Mouse (Mus musculus): ENCODE data around the gene Comt. TPM values are rescaled to one million over a fixed set of nuclear protein-coding genes. Genes with fewer than 3 reads are reported as not detected.

Gene Comt
- polyA plus RNA-seq (2014; fragmentation: Nextera tagmentation; extraction: Ambion mirVana): 110 and 112 TPM in 2 replicates

DNA sequence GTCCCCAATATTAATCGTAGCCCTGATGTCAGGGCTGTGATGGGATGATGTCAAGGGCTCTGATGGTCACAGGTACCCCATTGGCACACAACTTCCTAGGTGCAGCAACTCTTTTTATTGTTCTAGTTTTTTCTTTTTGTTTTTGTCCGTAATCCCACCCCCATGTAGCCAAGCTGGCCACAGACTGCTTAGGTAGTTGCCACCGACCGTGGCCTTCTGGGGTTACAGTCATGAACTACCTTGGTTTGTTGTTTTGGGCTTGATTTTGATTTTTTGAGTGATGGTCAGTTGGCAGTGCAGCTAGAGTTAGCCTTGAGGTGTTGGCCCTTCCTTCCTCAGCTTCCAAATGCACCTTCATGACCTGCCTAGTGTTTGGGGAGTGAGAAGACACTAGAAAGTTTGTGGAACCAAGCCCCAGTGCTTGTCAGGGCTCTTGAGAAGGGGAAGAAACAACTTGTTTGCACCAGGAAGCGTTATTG lies at the start of gene Comt:
TSS of gene Comt (minus strand) at position 51 of the 479 bp plus-strand sequence.
- H3K27ac ChIP-seq (replicated peaks in 1 of 2; ENCODE audit: control insufficient read depth in 1 of 2, insufficient read depth in 1 of 2, low read depth in 2 of 2, low read length in 2 of 2): peak within 1 kb of the TSS; percentile 72 to 79
- no peaks in the 10 kb centered on the region for H3K27me3 ChIP-seq (ENCODE audit: control insufficient read depth, insufficient read depth, low read length)
- H3K4me3 ChIP-seq (ENCODE audit: control insufficient read depth in 1 of 2, insufficient read depth in 1 of 2, low read depth in 1 of 2, low read length in 2 of 2): peak within 1 kb of the TSS; percentile 78 to 84
- no peak for ATAC-seq (ENCODE audit: insufficient number of reproducible peaks, insufficient read depth, low FRiP score, low read depth)
- H3K4me2 ChIP-seq (ENCODE audit: low read length): peak within 1 kb of the TSS; percentile 95
- peaks cover 21 to 34% of the 10 kb centered on the region in 2 experiments for H3K4me1 ChIP-seq (ENCODE audit: control insufficient read depth in 2 of 2, insufficient read depth in 2 of 2, low read length in 2 of 2)
- WGBS: 61% methylated on average over 5 of the region's 5 CpGs
- H3K9me3 ChIP-seq (ENCODE audit: control insufficient read depth, low read length): no peaks in the 10 kb centered on the region
- H3K36me3 ChIP-seq (ENCODE audit: control insufficient read depth, insufficient read depth, low read length): peaks cover 19% of the 10 kb centered on the region
- H3K9ac ChIP-seq (ENCODE audit: low read length): peak within 1 kb of the TSS; percentile 92

DNA sequence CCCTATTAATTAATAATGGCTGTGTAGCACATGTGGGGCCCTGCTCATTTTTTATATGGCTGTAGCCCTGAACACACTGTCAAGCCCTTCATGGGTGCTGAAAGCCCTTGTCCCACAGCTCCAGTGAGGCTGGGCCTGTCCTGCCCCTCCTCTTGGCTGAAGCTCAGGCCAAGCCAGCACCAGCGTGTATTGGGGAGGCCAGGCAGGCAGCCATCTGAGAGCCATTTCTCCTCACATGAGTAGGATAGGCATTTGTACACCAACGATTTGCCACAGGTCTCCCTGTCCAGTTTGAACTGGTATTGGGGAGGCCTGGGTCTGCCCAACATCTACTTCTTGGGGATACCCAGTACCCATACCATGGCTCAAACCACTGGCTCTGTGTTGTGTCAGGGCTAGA lies 47.4 kb upstream of the Comt start:
- no peak overlapping the region for H3K27ac ChIP-seq (replicated peaks in 1 of 2; ENCODE audit: control insufficient read depth in 1 of 2, insufficient read depth in 1 of 2, low read depth in 2 of 2, low read length in 2 of 2)
- H3K4me3 ChIP-seq (ENCODE audit: control insufficient read depth in 1 of 2, insufficient read depth in 1 of 2, low read depth in 1 of 2, low read length in 2 of 2): no peak overlapping the region
- no peaks in the 10 kb centered on the region for H3K9me3 ChIP-seq (ENCODE audit: control insufficient read depth, low read length)
- no peak for ATAC-seq (ENCODE audit: insufficient number of reproducible peaks, insufficient read depth, low FRiP score, low read depth)
- H3K27me3 ChIP-seq (ENCODE audit: control insufficient read depth, insufficient read depth, low read length): no peaks in the 10 kb centered on the region
- H3K36me3 ChIP-seq (ENCODE audit: control insufficient read depth, insufficient read depth, low read length): peaks cover 37% of the 10 kb centered on the region
- H3K4me1 ChIP-seq (ENCODE audit: control insufficient read depth in 2 of 2, insufficient read depth in 2 of 2, low read length in 2 of 2): peaks cover 5 to 7% of the 10 kb centered on the region in 2 experiments; a peak in 2 of 4 replicates
- no peak overlapping the region for H3K9ac ChIP-seq (ENCODE audit: low read length)
- H3K4me2 ChIP-seq (ENCODE audit: low read length): no peak overlapping the region
- 79% methylated on average over 2 of the region's 2 CpGs for WGBS

DNA sequence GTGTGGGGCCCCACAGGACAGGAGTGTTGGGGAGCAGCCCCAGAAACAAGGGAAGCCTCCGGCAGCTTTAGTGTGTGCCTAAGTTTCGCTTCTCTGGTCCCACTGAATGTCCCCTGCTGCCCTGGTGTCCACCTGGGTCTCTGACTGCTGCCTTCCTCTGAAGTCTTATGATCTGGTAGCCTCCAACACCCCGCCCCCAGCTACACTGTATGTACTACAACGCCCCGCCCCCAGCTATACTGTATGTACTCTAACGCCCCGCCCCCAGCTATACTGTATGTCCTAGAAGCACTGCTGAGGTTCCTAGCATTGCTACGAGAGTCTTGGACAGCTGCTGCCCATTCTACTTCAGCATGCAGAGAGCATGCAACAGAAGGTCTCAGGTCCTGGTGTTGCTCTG lies 46.3 kb upstream of the Comt start:
- Histone ChIP-seq H3K9ac (ENCODE audit: low read length) (no peak overlapping the region), H3K4me1 (ENCODE audit: control insufficient read depth in 2 of 2, insufficient read depth in 2 of 2, low read length in 2 of 2) (peaks cover 5 to 7% of the 10 kb centered on the region in 2 experiments; a peak in 2 of 4 replicates), H3K4me3 (ENCODE audit: control insufficient read depth in 1 of 2, insufficient read depth in 1 of 2, low read depth in 1 of 2, low read length in 2 of 2) (no peak overlapping the region), H3K9me3 (ENCODE audit: control insufficient read depth, low read length) (no peaks in the 10 kb centered on the region), H3K27me3 (ENCODE audit: control insufficient read depth, insufficient read depth, low read length) (no peaks in the 10 kb centered on the region), H3K4me2 (ENCODE audit: low read length) (no peak overlapping the region), H3K27ac (replicated peaks in 1 of 2; ENCODE audit: control insufficient read depth in 1 of 2, insufficient read depth in 1 of 2, low read depth in 2 of 2, low read length in 2 of 2) (no peak overlapping the region), H3K36me3 (ENCODE audit: control insufficient read depth, insufficient read depth, low read length) (peaks cover 41% of the 10 kb centered on the region)
- 90% methylated on average over 8 of the region's 8 CpGs for WGBS
- ATAC-seq (ENCODE audit: insufficient number of reproducible peaks, insufficient read depth, low FRiP score, low read depth): no peak

DNA sequence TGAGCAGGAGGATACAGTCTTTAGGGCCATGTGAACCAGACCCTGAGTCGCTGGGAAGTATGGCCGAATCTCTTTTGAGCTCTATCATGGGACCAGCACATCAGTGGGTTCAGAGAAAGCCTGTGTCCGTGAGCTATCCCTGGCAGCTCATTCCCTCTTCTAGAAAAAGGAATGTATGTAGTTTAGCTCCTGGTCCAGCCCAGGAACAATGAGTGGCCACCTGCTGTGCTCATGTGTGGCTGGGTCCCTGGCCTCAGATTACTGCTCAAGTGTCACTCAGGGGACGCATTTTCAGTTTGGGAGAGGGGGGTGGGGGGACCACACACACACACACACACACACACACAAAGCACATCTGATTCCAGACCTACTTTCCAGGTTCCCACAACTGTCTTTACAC lies 45.8 kb upstream of the Comt start:
- H3K4me2 ChIP-seq (ENCODE audit: low read length): no peak overlapping the region
- H3K4me3 ChIP-seq (ENCODE audit: control insufficient read depth in 1 of 2, insufficient read depth in 1 of 2, low read depth in 1 of 2, low read length in 2 of 2): no peak overlapping the region
- peaks cover 35% of the 10 kb centered on the region for H3K36me3 ChIP-seq (ENCODE audit: control insufficient read depth, insufficient read depth, low read length)
- ATAC-seq (ENCODE audit: insufficient number of reproducible peaks, insufficient read depth, low FRiP score, low read depth): no peak
- no peaks in the 10 kb centered on the region for H3K27me3 ChIP-seq (ENCODE audit: control insufficient read depth, insufficient read depth, low read length)
- H3K9me3 ChIP-seq (ENCODE audit: control insufficient read depth, low read length): no peaks in the 10 kb centered on the region
- peaks cover 5 to 7% of the 10 kb centered on the region in 2 experiments; a peak in 2 of 4 replicates for H3K4me1 ChIP-seq (ENCODE audit: control insufficient read depth in 2 of 2, insufficient read depth in 2 of 2, low read length in 2 of 2)
- 83% methylated on average over 4 of the region's 4 CpGs for WGBS
- no peak overlapping the region for H3K9ac ChIP-seq (ENCODE audit: low read length)
- no peak overlapping the region for H3K27ac ChIP-seq (replicated peaks in 1 of 2; ENCODE audit: control insufficient read depth in 1 of 2, insufficient read depth in 1 of 2, low read depth in 2 of 2, low read length in 2 of 2)

DNA sequence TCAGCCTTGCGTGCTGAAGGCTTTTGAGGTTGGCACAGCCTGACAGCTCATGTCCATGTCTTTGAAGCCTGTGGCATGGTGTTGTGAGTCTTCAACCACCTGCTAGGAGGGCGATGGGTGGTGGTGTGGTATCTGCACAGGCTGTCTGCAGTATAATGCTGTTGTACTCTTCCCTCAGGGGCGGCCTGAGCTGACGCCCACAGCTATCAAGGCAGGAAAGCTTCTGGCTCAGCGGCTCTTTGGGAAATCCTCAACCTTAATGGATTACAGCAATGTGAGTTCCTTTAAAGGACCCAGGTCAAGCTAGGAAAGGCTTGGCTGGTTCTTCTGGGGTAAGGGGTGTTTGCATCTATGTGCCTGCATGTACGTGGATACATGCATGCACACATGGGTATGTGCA lies 45.3 kb upstream of the Comt start:
- Histone ChIP-seq H3K4me3 (ENCODE audit: control insufficient read depth in 1 of 2, insufficient read depth in 1 of 2, low read depth in 1 of 2, low read length in 2 of 2) (no peak overlapping the region), H3K4me1 (ENCODE audit: control insufficient read depth in 2 of 2, insufficient read depth in 2 of 2, low read length in 2 of 2) (peaks cover 5 to 7% of the 10 kb centered on the region in 2 experiments; a peak in 2 of 4 replicates), H3K27me3 (ENCODE audit: control insufficient read depth, insufficient read depth, low read length) (no peaks in the 10 kb centered on the region), H3K36me3 (ENCODE audit: control insufficient read depth, insufficient read depth, low read length) (peaks cover 34% of the 10 kb centered on the region), H3K4me2 (ENCODE audit: low read length) (no peak overlapping the region), H3K27ac (replicated peaks in 1 of 2; ENCODE audit: control insufficient read depth in 1 of 2, insufficient read depth in 1 of 2, low read depth in 2 of 2, low read length in 2 of 2) (no peak overlapping the region), H3K9ac (ENCODE audit: low read length) (no peak overlapping the region), H3K9me3 (ENCODE audit: control insufficient read depth, low read length) (no peaks in the 10 kb centered on the region)
- ATAC-seq (ENCODE audit: insufficient number of reproducible peaks, insufficient read depth, low FRiP score, low read depth): no peak
- 76% methylated on average over 6 of the region's 6 CpGs for WGBS

DNA sequence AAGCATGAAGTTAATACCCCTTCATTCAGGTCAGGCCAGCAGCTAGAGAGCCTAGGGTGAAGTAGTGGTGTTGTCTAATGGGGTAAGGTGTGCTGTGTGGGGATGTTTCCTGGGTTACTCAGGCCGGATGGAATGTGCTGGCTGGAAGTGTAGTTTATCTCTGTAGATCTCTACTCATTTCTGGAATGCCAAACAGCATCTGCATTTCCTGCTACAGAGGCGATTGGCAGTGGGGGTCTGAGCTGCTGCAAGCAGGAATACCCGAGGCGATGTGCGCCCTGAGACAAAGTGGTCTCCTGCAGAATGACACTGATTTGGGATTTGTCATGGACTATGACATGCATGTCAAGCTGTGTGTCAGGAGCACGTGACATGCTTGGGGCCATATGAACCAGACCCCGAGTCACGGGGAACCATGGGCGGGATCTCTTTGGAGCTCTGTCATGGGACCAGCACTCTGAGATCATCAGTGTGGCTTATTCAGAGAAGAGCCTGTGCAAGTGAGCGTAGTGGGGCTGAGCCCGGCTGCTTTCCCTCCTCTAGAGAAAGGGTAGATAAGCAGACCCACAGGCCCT lies 44.8 kb upstream of the Comt start:
- Histone ChIP-seq H3K9ac (ENCODE audit: low read length) (no peak overlapping the region), H3K27me3 (ENCODE audit: control insufficient read depth, insufficient read depth, low read length) (no peaks in the 10 kb centered on the region), H3K9me3 (ENCODE audit: control insufficient read depth, low read length) (no peaks in the 10 kb centered on the region), H3K4me3 (ENCODE audit: control insufficient read depth in 1 of 2, insufficient read depth in 1 of 2, low read depth in 1 of 2, low read length in 2 of 2) (no peak overlapping the region), H3K4me2 (ENCODE audit: low read length) (no peak overlapping the region), H3K4me1 (ENCODE audit: control insufficient read depth in 2 of 2, insufficient read depth in 2 of 2, low read length in 2 of 2) (peaks cover 5 to 7% of the 10 kb centered on the region in 2 experiments; a peak in 2 of 4 replicates), H3K27ac (replicated peaks in 1 of 2; ENCODE audit: control insufficient read depth in 1 of 2, insufficient read depth in 1 of 2, low read depth in 2 of 2, low read length in 2 of 2) (no peak overlapping the region), H3K36me3 (ENCODE audit: control insufficient read depth, insufficient read depth, low read length) (peaks cover 34% of the 10 kb centered on the region)
- no peak for ATAC-seq (ENCODE audit: insufficient number of reproducible peaks, insufficient read depth, low FRiP score, low read depth)
- WGBS: 47% methylated on average over 11 of the region's 11 CpGs

DNA sequence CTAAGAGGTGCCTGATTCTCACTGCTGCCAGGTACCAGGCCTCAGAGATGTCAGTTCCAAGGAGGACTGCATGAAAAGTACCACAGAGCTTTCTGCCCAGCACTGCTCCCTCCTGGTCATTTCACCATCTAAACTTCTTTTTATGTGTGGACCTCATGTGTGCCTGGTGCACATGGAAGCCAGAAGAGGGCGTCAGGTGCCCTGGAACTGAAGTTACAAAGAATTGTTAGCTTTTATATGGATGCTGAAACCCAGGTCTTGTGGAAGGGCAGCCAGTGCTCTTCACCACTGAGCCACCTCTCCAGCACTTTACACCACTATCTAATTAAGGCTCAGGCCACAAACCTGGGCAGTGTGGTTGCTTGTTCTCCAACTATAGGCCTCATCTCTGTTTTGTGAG lies 44.2 kb upstream of the Comt start:
- no peaks in the 10 kb centered on the region for H3K27me3 ChIP-seq (ENCODE audit: control insufficient read depth, insufficient read depth, low read length)
- peaks cover 34% of the 10 kb centered on the region for H3K36me3 ChIP-seq (ENCODE audit: control insufficient read depth, insufficient read depth, low read length)
- H3K9me3 ChIP-seq (ENCODE audit: control insufficient read depth, low read length): no peaks in the 10 kb centered on the region
- H3K4me1 ChIP-seq (ENCODE audit: control insufficient read depth in 2 of 2, insufficient read depth in 2 of 2, low read length in 2 of 2): peaks cover 5 to 7% of the 10 kb centered on the region in 2 experiments; a peak in 2 of 4 replicates
- ATAC-seq (ENCODE audit: insufficient number of reproducible peaks, insufficient read depth, low FRiP score, low read depth): no peak
- no peak overlapping the region for H3K9ac ChIP-seq (ENCODE audit: low read length)
- no peak overlapping the region for H3K27ac ChIP-seq (replicated peaks in 1 of 2; ENCODE audit: control insufficient read depth in 1 of 2, insufficient read depth in 1 of 2, low read depth in 2 of 2, low read length in 2 of 2)
- WGBS: 23% methylated on average over 1 of the region's 1 CpGs
- H3K4me3 ChIP-seq (ENCODE audit: control insufficient read depth in 1 of 2, insufficient read depth in 1 of 2, low read depth in 1 of 2, low read length in 2 of 2): no peak overlapping the region
- no peak overlapping the region for H3K4me2 ChIP-seq (ENCODE audit: low read length)

DNA sequence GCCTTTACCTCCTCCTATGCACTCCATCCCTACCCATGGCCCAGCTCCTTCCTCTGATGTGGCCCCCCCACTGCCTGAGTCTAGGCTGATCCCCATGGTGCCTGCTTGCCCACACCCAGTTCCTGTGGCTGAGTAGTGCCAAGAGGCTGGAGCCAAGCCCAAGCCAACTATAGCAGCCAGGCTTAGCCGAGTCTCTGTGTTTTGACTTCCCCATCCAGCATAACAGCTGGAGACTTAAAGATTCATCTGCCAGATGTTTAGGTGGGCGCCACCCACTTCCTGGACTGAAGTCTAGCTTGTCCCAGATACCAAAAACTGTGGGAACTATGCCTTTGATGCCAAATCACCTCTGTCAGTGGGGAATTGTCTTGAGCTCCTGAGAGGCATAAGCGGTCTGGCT lies 37.6 kb upstream of the Comt start:
- peaks cover 7% of the 10 kb centered on the region for H3K36me3 ChIP-seq (ENCODE audit: control insufficient read depth, insufficient read depth, low read length)
- no peak overlapping the region for H3K27ac ChIP-seq (replicated peaks in 1 of 2; ENCODE audit: control insufficient read depth in 1 of 2, insufficient read depth in 1 of 2, low read depth in 2 of 2, low read length in 2 of 2)
- H3K27me3 ChIP-seq (ENCODE audit: control insufficient read depth, insufficient read depth, low read length): no peaks in the 10 kb centered on the region
- WGBS: 57% methylated on average over 3 of the region's 3 CpGs
- H3K4me1 ChIP-seq (ENCODE audit: control insufficient read depth in 2 of 2, insufficient read depth in 2 of 2, low read length in 2 of 2): peaks cover 7 to 14% of the 10 kb centered on the region in 2 experiments; a peak in 3 of 4 replicates
- no peak overlapping the region for H3K4me2 ChIP-seq (ENCODE audit: low read length)
- 0 out of 2 replicates have a peak, but pooled peaks have one; percentile 41 for ATAC-seq (ENCODE audit: insufficient number of reproducible peaks, insufficient read depth, low FRiP score, low read depth)
- no peak overlapping the region for H3K4me3 ChIP-seq (ENCODE audit: control insufficient read depth in 1 of 2, insufficient read depth in 1 of 2, low read depth in 1 of 2, low read length in 2 of 2)
- H3K9me3 ChIP-seq (ENCODE audit: control insufficient read depth, low read length): no peaks in the 10 kb centered on the region
- H3K9ac ChIP-seq (ENCODE audit: low read length): no peak overlapping the region
